Mouse (Mus musculus): ENCODE measurements at regions not wholly inside any gene's neighbourhood (a gene's known extent, or its start where the extent isn't known, plus 50 kb on each side); places are given as distances from the start of the nearest gene placed in this dataset.

- TF ChIP-seq POLR2A (IDR thresholded peaks at IDR 0.05; ENCODE audit: low read depth, low read length), result no peak
- TF ChIP-seq CTCF (IDR thresholded peaks at IDR 0.05; ENCODE audit: extremely low read depth, insufficient read length, insufficient replicate concordance, low read depth, low read length), result no peak
These were observed 186.5 kb upstream of the Fam84a start for GRCm38 (mm10) chr12:14338244-14338799.
